Mouse (Mus musculus) thymus, adult 2 months (tissue): ENCODE measurements at regions not wholly inside any gene's neighbourhood (a gene's known extent, or its start where the extent isn't known, plus 50 kb on each side); places are given as distances from the start of the nearest gene placed in this dataset.

Experiments
- CTCF ChIP-seq: fragments of 200-500 bp; IDR thresholded peaks from 2 replicates; pipeline ENCODE4 v1.5.1; 2012; ENCODE audit warnings: mild to moderate bottlenecking, control low read depth, low read length, moderate library complexity, borderline replicate concordance; ENCODE audit not compliant: control insufficient read depth, poor library complexity, insufficient read depth; ENCODE audit errors: extremely low read depth
- POLR2A ChIP-seq: fragments of 200-500 bp; IDR thresholded peaks from 2 replicates; pipeline ENCODE4 v1.6.1; 2012; ENCODE audit warnings: mild to moderate bottlenecking, low read length, control low read depth, moderate library complexity; ENCODE audit not compliant: control insufficient read depth, poor library complexity, insufficient read depth; ENCODE audit errors: extremely low read depth

- TF ChIP-seq POLR2A (no peak), CTCF (no peak)
These were observed 113.4 kb downstream of the Gm525 start for GRCm38 (mm10) chr11:89186911-89187621.
